ENCODE assay signal across 8 mouse cellular contexts in the genomic region with DNA sequence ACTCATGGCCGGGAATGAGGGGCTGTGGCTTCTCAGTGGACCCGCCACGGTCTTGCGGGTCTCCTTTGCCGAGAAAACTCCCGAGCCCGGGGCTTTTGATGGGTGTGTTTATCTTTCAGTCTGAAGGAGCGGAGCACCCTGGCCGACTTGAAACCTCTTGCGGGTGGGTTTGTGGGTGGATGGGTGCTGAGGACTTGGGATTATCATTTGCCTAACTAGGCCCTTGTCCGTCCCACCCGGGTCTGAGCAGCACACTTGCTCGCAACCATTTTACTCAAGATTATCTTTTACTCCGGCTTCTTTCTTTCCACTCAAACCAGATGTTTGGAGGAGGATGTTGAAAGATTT. TPM values are rescaled to one million over a fixed set of nuclear protein-coding genes. Genes with fewer than 3 reads are reported as not detected.
DNase-seq lines count a peak whose midpoint lies in the region; ATAC-seq and TF ChIP-seq lines count a peak whose summit lies in the region.

No protein-coding gene starts in this region.

- H3K36me3 ChIP-seq in lung, embryonic 15.5 days = no peaks in the 10 kb centered on the region
- H3K36me3 ChIP-seq in embryonic facial prominence, embryonic 13.5 days = peaks cover 14% of the 10 kb centered on the region
- H3K36me3 ChIP-seq in limb, embryonic 10.5 days = peaks cover 32% of the 10 kb centered on the region

- H3K4me2 ChIP-seq in lung, embryonic 15.5 days = peak overlapping the region; percentile 65
- H3K4me2 ChIP-seq in embryonic facial prominence, embryonic 13.5 days = peak overlapping the region; percentile 71

- peak overlapping the region; percentile 93 for H3K4me3 ChIP-seq in lung, embryonic 15.5 days
- H3K4me3 ChIP-seq in embryonic facial prominence, embryonic 13.5 days = peak overlapping the region; percentile 88
- peak overlapping the region; percentile 83 for H3K4me3 ChIP-seq in limb, embryonic 10.5 days
- peak overlapping the region; percentile 89 for H3K4me3 ChIP-seq in olfactory bulb, adult 2 months (ENCODE audit: insufficient read depth, low read depth, low read length)

- H3K27ac ChIP-seq in lung, embryonic 15.5 days = peak overlapping the region; percentile 85
- peak overlapping the region; percentile 97 for H3K27ac ChIP-seq in embryonic facial prominence, embryonic 13.5 days
- H3K27ac ChIP-seq in limb, embryonic 10.5 days = peak overlapping the region; percentile 97
- H3K27ac ChIP-seq in olfactory bulb, adult 2 months (ENCODE audit: insufficient read depth, low read depth, low read length) = peak overlapping the region; percentile 81

- DNase-seq in lung, postnatal 25 days (ENCODE audit: low spot score) = no peak
- DNase-seq in limb, embryonic 10.5 days (ENCODE audit: low spot score) = no peak
- no peak for DNase-seq in gastrocnemius, adult 8-10 months (ENCODE audit: low spot score in 2 of 2)
- no peak for DNase-seq in retina, postnatal 1 day
- DNase-seq in frontal cortex, postnatal 36 days (ENCODE audit: low spot score in 2 of 2) = no peak

- H3K27me3 ChIP-seq in lung, embryonic 15.5 days = no peaks in the 10 kb centered on the region
- no peaks in the 10 kb centered on the region for H3K27me3 ChIP-seq in embryonic facial prominence, embryonic 13.5 days
- H3K27me3 ChIP-seq in limb, embryonic 10.5 days (ENCODE audit: low read depth, poor library complexity, severe bottlenecking) = no peaks in the 10 kb centered on the region

- 0 out of 2 replicates have a peak, but pooled peaks have one; percentile 1 for ATAC-seq in lung, embryonic 15.5 days (ENCODE audit: borderline replicate concordance, extremely low read depth, low FRiP score, low TSS enrichment)
- 0 out of 2 replicates have a peak, but pooled peaks have one; percentile 4 for ATAC-seq in embryonic facial prominence, embryonic 13.5 days (ENCODE audit: insufficient number of reproducible peaks, insufficient read depth, low FRiP score, low TSS enrichment, low read depth)

- peaks cover 28% of the 10 kb centered on the region for H3K4me1 ChIP-seq in lung, embryonic 15.5 days
- peaks cover 31% of the 10 kb centered on the region for H3K4me1 ChIP-seq in embryonic facial prominence, embryonic 13.5 days
- H3K4me1 ChIP-seq in limb, embryonic 10.5 days = peaks cover 22% of the 10 kb centered on the region
- peaks cover 11% of the 10 kb centered on the region; the same call in 1 of the 2 replicates for H3K4me1 ChIP-seq in olfactory bulb, adult 2 months (ENCODE audit: control insufficient read depth, insufficient read depth, low read length)

- TF ChIP-seq POLR2A in olfactory bulb, adult 2 months (IDR thresholded peaks at IDR 0.05; ENCODE audit: insufficient read depth, low read depth, low read length) = no peak

- no peak for TF ChIP-seq CTCF in olfactory bulb, adult 2 months (IDR thresholded peaks at IDR 0.05; ENCODE audit: insufficient read depth, low read depth, low read length)

- no peaks in the 10 kb centered on the region for H3K9me3 ChIP-seq in lung, embryonic 15.5 days
- H3K9me3 ChIP-seq in embryonic facial prominence, embryonic 13.5 days = no peaks in the 10 kb centered on the region
- H3K9me3 ChIP-seq in limb, embryonic 10.5 days (replicated peaks) = no peaks in the 10 kb centered on the region

- H3K9ac ChIP-seq in lung, embryonic 15.5 days = peak overlapping the region; percentile 96
- H3K9ac ChIP-seq in embryonic facial prominence, embryonic 13.5 days = peak overlapping the region; percentile 98

- under 1% methylated on average over 14 of the region's 14 CpGs for WGBS in lung, embryonic 15.5 days
- under 1% methylated on average over 14 of the region's 14 CpGs for WGBS in embryonic facial prominence, embryonic 13.5 days
- under 1% methylated on average over 14 of the region's 14 CpGs for WGBS in limb, embryonic 10.5 days
- WGBS in olfactory bulb, adult 2 months = under 1% methylated on average over 14 of the region's 14 CpGs

RNA-seq across cellular contexts. Expression of a gene that starts 4.5 kb away (rescaled TPM):
- 17.5 and 19.1 TPM in 2 replicates for polyA plus RNA-seq in lung, embryonic 15.5 days (2015; fragmentation: Nextera tagmentation; extraction: Ambion mirVana)
- polyA plus RNA-seq in embryonic facial prominence, embryonic 13.5 days (2015; fragmentation: Nextera tagmentation; extraction: Ambion mirVana) = 34.2 and 34.5 TPM in 2 replicates
- 46.7 and 47.4 TPM in 2 replicates for polyA plus RNA-seq in limb, embryonic 10.5 days (2016; fragmentation: Nextera tagmentation; extraction: Ambion mirVana)
- not detected in 2 replicates for polyA plus RNA-seq in olfactory bulb, adult 2 months (2012; ENCODE audit: insufficient read depth, insufficient read length, low replicate concordance, missing spikeins)
- 1 to 10 TPM; 4.8 to 5.6 (median 5.1) TPM for total RNA-seq in gastrocnemius, adult 8-10 months (2022)

RNA-seq across cellular contexts. Expression of a gene that starts 4.6 kb away (rescaled TPM):
- 41.6 and 46.8 TPM in 2 replicates for polyA plus RNA-seq in lung, embryonic 15.5 days (2015; fragmentation: Nextera tagmentation; extraction: Ambion mirVana)
- polyA plus RNA-seq in embryonic facial prominence, embryonic 13.5 days (2015; fragmentation: Nextera tagmentation; extraction: Ambion mirVana) = 36.0 and 41.2 TPM in 2 replicates
- 22.2 and 25.5 TPM in 2 replicates for polyA plus RNA-seq in limb, embryonic 10.5 days (2016; fragmentation: Nextera tagmentation; extraction: Ambion mirVana)
- not detected in 2 replicates for polyA plus RNA-seq in olfactory bulb, adult 2 months (2012; ENCODE audit: insufficient read depth, insufficient read length, low replicate concordance, missing spikeins)
- 10 to 100 TPM; 40.0 to 46.6 (median 41.9) TPM for total RNA-seq in gastrocnemius, adult 8-10 months (2022)

Comparison
In these comparisons a context has a peak if more than half of its experiments do, and no peak if none do; other contexts are left out.
1. RNA of a gene that starts 4.6 kb away (polyA plus RNA-seq): 41.6 to 46.8 TPM in lung, embryonic 15.5 days, 36.0 to 41.2 TPM in embryonic facial prominence, embryonic 13.5 days and 22.2 to 25.5 TPM in limb, embryonic 10.5 days; not detected in olfactory bulb, adult 2 months; every median in the first group is over 10 times any median in the second.
2. Peak in every context shown above with its lines, with median percentiles within 50 percentile points of each other: H3K27ac ChIP-seq and H3K4me3 ChIP-seq.